Mouse (Mus musculus): ENCODE measurements around the gene Spem2. TPM values are rescaled to one million over a fixed set of nuclear protein-coding genes. Genes with fewer than 3 reads are reported as not detected.

Gene Spem2
- polyA plus RNA-seq, 1 experiment: not detected

GRCm38 (mm10) chr11:69791420-69791819, 26.8 kb downstream of the Spem2 start:
- H3K4me1 ChIP-seq (ENCODE audit: control insufficient read depth, insufficient read depth, low read length): no peaks in the 10 kb centered on the region
- WGBS: 62% methylated on average over 5 of the region's 5 CpGs
- DNase-seq: no peak

DNA sequence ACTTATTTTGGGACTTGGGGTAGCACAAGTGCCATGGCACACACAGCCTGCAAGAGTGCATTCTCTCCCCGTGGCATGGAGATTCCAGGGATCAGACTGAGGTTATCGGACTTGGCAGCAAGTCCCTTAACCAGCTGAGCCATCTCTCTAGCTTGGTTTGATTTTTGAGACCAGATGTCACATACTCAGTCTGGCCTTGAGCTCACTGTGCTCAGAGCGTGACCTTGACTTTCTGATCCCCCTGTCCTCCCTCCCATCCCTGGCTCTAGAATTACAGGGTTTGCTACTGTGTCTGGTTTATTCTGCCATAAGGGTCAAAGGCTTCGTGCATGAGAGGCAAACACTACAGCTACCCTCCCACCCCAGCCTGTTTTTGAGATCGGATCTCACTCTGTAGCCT, 28.8 kb downstream of the Spem2 start:
- TF ChIP-seq POLR2A (IDR thresholded peaks at IDR 0.05; ENCODE audit: borderline replicate concordance, extremely low read depth, low read depth, low read length): no peak
- Histone ChIP-seq H3K4me1 (ENCODE audit: control insufficient read depth, insufficient read depth, low read length) (peaks cover 3% of the 10 kb centered on the region; the same call in 1 of the 2 replicates), H3K4me3 (replicated peaks; ENCODE audit: extremely low read depth, low read depth, low read length) (no peak overlapping the region)
- DNase-seq: no peak
- 54% methylated on average over 5 of the region's 5 CpGs for WGBS

More at GRCm38 (mm10) chr11:69791420-69791819, 26.8 kb downstream of the Spem2 start:
- no peak for TF ChIP-seq POLR2A (IDR thresholded peaks at IDR 0.05; ENCODE audit: borderline replicate concordance, extremely low read depth, low read depth, low read length)
- no peak for TF ChIP-seq CTCF (IDR thresholded peaks at IDR 0.05; ENCODE audit: insufficient read depth, low read length)
- no peak overlapping the region for H3K4me3 ChIP-seq (replicated peaks; ENCODE audit: extremely low read depth, low read depth, low read length)

GRCm38 (mm10) chr11:69787306-69787705, 31.0 kb downstream of the Spem2 start:
- no peak for DNase-seq

DNA sequence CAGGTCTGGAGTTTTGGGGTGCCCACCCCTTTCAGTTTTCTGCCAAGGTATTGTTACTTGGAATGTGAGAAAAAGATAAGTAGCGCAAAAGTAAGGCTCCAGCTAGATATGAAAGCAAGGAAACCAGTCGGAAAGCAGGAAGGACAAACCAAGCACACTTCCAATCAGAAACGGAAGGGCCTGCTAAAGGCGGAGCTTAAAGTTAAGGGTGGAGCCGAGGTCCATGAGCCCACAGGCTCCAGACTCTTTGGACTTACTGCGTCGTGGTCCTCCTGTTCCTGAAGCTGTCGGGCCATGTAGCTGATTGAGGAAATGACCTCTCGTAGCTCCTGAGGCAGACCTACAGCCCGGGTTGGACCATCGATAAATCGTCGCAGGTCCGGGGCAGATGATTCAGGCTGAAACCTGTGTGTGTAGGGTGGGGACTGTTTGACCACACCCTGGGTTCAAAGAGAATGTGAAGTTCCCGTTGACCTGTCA, 33.4 kb downstream of the Spem2 start:
- peak; percentile 60 for DNase-seq
- peaks cover 3% of the 10 kb centered on the region; the same call in 1 of the 2 replicates for H3K4me1 ChIP-seq (ENCODE audit: control insufficient read depth, insufficient read depth, low read length)
- H3K4me3 ChIP-seq (replicated peaks; ENCODE audit: extremely low read depth, low read depth, low read length): peak overlapping the region; percentile 9
- TF ChIP-seq POLR2A (IDR thresholded peaks at IDR 0.05; ENCODE audit: borderline replicate concordance, extremely low read depth, low read depth, low read length): peak; percentile 81; the same call in 1 of the 2 replicates
- TF ChIP-seq CTCF (IDR thresholded peaks at IDR 0.05; ENCODE audit: insufficient read depth, low read length): no peak
- WGBS: 19% methylated on average over 15 of the region's 15 CpGs

More at GRCm38 (mm10) chr11:69787306-69787705, 31.0 kb downstream of the Spem2 start:
- H3K4me3 ChIP-seq (replicated peaks; ENCODE audit: extremely low read depth, low read depth, low read length): no peak overlapping the region
- TF ChIP-seq POLR2A (IDR thresholded peaks at IDR 0.05; ENCODE audit: borderline replicate concordance, extremely low read depth, low read depth, low read length): no peak
- no peak for TF ChIP-seq CTCF (IDR thresholded peaks at IDR 0.05; ENCODE audit: insufficient read depth, low read length)
- WGBS: 92% methylated on average over 5 of the region's 5 CpGs
- H3K4me1 ChIP-seq (ENCODE audit: control insufficient read depth, insufficient read depth, low read length): peaks cover 3% of the 10 kb centered on the region; the same call in 1 of the 2 replicates

- H3K4me1 ChIP-seq (ENCODE audit: control insufficient read depth, insufficient read depth, low read length): peaks cover 3% of the 10 kb centered on the region; the same call in 1 of the 2 replicates
- WGBS: 34% methylated on average over 4 of the region's 4 CpGs
- H3K4me3 ChIP-seq (replicated peaks; ENCODE audit: extremely low read depth, low read depth, low read length): no peak overlapping the region
- no peak for DNase-seq
- TF ChIP-seq CTCF (IDR thresholded peaks at IDR 0.05; ENCODE audit: insufficient read depth, low read length) (no peak), POLR2A (IDR thresholded peaks at IDR 0.05; ENCODE audit: borderline replicate concordance, extremely low read depth, low read depth, low read length) (no peak)
Measured at GRCm38 (mm10) chr11:69781828-69782227, 36.4 kb downstream of the Spem2 start.

- no peaks in the 10 kb centered on the region; the same call in 1 of the 2 replicates for H3K4me1 ChIP-seq (ENCODE audit: control insufficient read depth, insufficient read depth, low read length)
- WGBS: 60% methylated on average over 7 of the region's 7 CpGs
- no peak for DNase-seq
- no peak for TF ChIP-seq CTCF (IDR thresholded peaks at IDR 0.05; ENCODE audit: insufficient read depth, low read length)
- no peak for TF ChIP-seq POLR2A (IDR thresholded peaks at IDR 0.05; ENCODE audit: borderline replicate concordance, extremely low read depth, low read depth, low read length)
- H3K4me3 ChIP-seq (replicated peaks; ENCODE audit: extremely low read depth, low read depth, low read length): no peak overlapping the region
Measured at GRCm38 (mm10) chr11:69778985-69779384, 39.3 kb downstream of the Spem2 start.

DNA sequence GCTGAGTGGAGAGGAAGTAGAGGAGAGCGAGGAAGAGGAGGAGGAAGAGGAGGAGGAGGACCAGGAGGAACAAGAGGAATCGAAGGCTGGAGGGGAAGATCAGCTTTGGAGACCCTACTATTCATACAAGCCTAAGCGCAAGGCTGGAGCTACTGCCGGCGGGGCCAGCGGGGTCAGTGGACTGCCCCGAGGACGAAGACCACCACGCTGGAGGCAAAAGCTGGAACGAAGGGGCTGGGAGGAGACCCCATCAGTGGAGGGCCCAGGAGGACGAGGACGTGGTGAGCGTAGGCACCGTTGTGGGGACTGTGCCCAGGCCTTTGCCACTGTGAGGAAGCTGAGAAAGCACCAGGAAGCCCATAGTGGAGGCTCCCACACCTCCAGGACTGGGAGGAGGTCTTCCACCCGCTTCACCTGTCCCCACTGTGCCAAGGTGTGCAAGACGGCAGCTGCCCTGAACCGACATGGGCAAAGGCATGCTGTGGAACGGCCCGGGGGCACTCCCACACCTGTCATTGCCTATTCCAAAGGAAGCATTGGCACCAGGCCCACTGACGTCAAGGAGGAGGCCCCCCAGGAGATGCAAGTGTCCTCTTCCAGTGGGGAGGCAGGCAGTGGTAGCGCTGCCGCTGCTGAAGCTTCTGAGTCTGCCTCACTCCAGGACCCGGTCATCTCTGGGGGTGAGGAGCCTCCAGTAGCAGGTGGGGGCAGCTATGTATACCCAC, 39.8 kb downstream of the Spem2 start:
- WGBS: 64% methylated on average over 23 of the region's 23 CpGs

GRCm38 (mm10) chr11:69777504-69778257, 40.6 kb downstream of the Spem2 start:
- WGBS: 66% methylated on average over 26 of the region's 26 CpGs
- TF ChIP-seq CTCF (IDR thresholded peaks at IDR 0.05; ENCODE audit: insufficient read depth, low read length) (no peak), POLR2A (IDR thresholded peaks at IDR 0.05; ENCODE audit: borderline replicate concordance, extremely low read depth, low read depth, low read length) (no peak)
- Histone ChIP-seq H3K4me3 (replicated peaks; ENCODE audit: extremely low read depth, low read depth, low read length) (no peak overlapping the region), H3K4me1 (ENCODE audit: control insufficient read depth, insufficient read depth, low read length) (no peaks in the 10 kb centered on the region; the same call in 1 of the 2 replicates)
- DNase-seq: no peak

More for the DNA sequence above, 39.8 kb downstream of the Spem2 start:
- DNase-seq: no peak
- H3K4me3 ChIP-seq (replicated peaks; ENCODE audit: extremely low read depth, low read depth, low read length): no peak overlapping the region
- no peak for TF ChIP-seq CTCF (IDR thresholded peaks at IDR 0.05; ENCODE audit: insufficient read depth, low read length)
- no peaks in the 10 kb centered on the region; the same call in 1 of the 2 replicates for H3K4me1 ChIP-seq (ENCODE audit: control insufficient read depth, insufficient read depth, low read length)

DNA sequence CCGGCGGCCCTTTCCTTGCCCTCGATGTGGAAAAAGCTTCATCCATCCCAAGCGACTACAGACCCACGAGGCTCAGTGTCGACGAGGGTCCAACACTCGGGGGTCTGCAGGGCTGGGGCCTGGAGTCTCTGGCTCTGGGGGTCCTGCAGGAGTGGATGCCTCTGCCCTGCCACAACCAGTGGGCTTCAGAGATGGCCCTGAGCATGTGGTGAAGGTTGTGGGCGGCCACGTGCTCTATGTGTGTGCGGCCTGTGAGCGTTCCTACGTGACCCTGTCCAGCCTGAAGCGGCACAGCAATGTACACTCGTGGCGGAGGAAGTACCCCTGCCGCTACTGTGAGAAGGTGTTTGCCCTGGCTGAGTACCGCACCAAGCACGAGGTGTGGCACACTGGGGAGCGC, 41.8 kb downstream of the Spem2 start:
- 82% methylated on average over 20 of the region's 20 CpGs for WGBS
- no peak overlapping the region for H3K4me3 ChIP-seq (replicated peaks; ENCODE audit: extremely low read depth, low read depth, low read length)
- TF ChIP-seq CTCF (IDR thresholded peaks at IDR 0.05; ENCODE audit: insufficient read depth, low read length): no peak
- TF ChIP-seq POLR2A (IDR thresholded peaks at IDR 0.05; ENCODE audit: borderline replicate concordance, extremely low read depth, low read depth, low read length): no peak
- no peaks in the 10 kb centered on the region for H3K4me1 ChIP-seq (ENCODE audit: control insufficient read depth, insufficient read depth, low read length)
- DNase-seq: no peak

All from lung, adult 2 months (tissue).